Mouse (Mus musculus) olfactory bulb, adult 2 months (tissue): ENCODE results near the gene Arl8b.

Source experiments
- CTCF ChIP-seq: fragments of 200-500 bp; IDR thresholded peaks from 2 replicates; pipeline ENCODE4 v1.5.1; 2012; ENCODE audit warnings: low read depth, mild to moderate bottlenecking, low read length, moderate library complexity; ENCODE audit not compliant: insufficient read depth
- POLR2A ChIP-seq: fragments of 200-500 bp; IDR thresholded peaks from 2 replicates; pipeline ENCODE4 v1.6.1; 2012; ENCODE audit warnings: mild to moderate bottlenecking, low read depth, low read length, moderate library complexity; ENCODE audit not compliant: insufficient read depth

DNA sequence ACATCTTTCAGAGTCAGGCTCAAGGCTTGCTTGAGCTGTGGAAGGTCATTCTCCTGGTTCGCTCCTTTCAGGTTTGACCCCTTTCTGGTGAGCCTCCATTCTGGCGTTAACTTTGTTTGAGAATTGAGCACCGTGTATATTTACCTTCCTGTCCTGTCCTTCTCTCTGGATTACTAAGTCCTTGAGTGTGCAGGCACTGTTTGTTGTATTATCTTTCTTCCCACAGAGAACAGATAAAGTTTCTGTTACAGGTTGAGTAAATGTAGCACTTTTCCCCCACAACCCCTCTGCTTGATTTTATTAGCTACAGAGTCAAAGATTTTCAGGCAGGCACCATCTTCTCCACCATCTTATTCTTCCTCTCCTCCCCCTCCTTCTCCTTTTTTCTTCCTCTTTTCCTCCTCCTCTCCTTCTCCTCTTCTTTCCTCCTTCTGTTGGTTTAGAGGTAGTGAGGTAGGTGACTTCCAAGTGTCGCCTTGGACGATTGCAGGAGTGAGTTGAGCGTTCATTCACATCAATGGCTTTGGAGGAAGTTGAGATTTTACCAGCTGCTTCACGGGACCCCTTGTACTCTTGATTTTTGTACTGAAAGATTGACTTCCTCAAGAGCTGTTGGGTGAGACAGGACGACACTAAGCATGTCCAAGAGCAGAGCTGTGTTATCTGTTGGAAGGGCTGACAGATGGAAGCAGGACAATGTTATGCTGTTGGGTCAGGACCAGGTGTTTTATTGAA, 51.2 kb downstream of the Arl8b start:
- TF ChIP-seq POLR2A (no peak), CTCF (no peak)
